Mouse (Mus musculus) E14TG2a.4 (cell line): Measurements from ENCODE around the gene Fam167b.

Source experiments
- CTCF ChIP-seq: conservative IDR thresholded peaks from 2 replicates; pipeline ENCODE4 v1.5.1; 2014; ENCODE audit warnings: low read length
- NANOG ChIP-seq: IDR thresholded peaks from 2 replicates; pipeline ENCODE4 v1.6.1; 2014; ENCODE audit warnings: borderline replicate concordance, low read length, mixed read lengths
- POU5F1 ChIP-seq: IDR thresholded peaks from 2 replicates; pipeline ENCODE4 v1.6.1; 2014; ENCODE audit warnings: low read length, borderline replicate concordance

- no peak for TF ChIP-seq CTCF
- no peak for TF ChIP-seq POU5F1
- no peak for TF ChIP-seq NANOG
Observed at GRCm38 (mm10) chr4:129600233-129601158, 22.1 kb upstream of the Fam167b start, which contains the start of the genes Eif3i and Tmem234.
